Mouse (Mus musculus): ENCODE measurements around the gene Myo1b.

The Myo1b gene

DNA sequence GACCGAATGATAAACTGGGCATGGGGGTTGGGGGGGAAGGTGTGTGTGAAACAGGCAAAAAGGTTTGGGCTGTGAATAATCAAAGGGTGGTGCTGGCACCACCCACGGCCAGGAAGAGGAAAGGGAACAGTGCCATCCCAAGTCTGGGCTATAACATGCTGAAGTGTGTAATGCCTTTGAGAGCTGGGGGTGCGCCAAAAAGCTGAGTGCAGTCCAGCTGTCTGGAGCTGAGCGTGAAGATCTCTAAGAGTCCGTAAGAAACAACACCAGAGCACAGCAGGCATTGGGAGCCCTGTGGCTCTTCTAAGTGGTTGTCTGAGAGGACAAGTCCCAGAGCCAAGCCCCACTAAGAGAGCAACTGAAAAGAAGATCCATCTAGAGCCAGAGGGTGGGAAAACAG lies 63.6 kb downstream of the Myo1b start:
- no peak for DNase-seq (ENCODE audit: low read depth, low spot score)

DNA sequence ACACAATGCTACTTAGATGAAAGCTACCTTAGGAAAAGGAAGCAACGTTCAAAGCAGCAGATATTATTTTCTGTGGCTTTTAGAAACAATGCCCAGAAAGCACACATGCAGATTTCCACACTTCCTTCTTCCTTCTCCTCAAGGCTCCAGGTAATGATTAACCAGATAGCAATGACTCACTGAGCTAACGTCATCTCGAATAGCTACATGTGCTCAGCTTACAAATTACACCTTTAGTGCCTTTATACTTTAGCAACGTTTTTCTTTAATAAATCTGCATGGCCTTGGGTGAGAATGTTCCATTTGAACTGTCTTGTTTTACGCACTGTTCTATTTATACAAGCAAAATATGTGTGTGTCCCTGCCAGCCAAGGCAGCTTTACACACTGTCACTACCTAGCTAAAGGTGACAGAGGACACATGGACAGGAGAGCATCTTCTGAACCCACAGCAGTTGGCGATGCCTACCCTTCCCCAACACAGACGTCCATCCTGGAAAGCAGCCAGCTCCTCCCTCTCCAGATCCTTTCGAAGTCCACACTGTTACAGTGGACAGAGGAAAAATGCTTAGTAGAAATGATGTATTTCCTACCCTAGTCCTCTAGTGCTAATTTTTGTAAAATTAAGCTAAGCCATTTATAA lies 66.2 kb downstream of the Myo1b start:
- DNase-seq (ENCODE audit: low read depth, low spot score): no peak

DNA sequence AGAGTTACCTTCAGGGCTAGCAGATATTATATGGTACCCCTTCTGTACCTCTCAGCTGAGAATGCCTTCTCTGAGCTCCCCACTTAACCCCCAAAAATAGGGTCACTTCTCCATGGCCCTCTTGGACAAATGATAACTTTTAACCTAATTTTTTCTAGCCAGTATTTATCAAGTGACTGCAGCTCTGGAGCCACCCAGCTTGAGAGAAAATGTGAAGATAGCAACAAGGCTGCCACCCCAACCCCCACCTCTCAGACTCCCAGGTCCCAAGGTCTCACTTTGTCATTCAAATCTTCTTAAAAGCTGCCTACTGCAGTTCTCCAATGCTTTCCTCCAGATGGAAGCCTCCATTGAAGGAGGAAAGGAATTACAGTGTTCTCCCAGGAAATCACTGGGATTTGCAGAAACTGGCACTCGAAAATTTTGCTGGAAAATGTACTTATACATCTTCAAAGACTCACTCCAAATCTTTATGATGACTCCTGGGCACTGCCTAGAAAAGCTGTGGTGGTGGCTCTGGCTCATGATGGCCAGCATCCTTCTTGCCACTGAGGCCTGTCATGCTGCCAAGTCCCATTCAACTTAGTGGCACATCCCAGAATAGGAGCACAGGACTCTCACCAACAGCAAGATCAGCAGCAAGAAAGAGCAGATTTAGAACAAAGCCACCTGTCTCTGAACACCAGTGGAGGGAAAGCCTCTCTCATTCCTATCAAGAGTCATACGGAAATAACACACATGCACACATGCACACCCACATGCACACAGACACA lies 70.4 kb downstream of the Myo1b start:
- no peak for DNase-seq (ENCODE audit: low read depth, low spot score)

DNA sequence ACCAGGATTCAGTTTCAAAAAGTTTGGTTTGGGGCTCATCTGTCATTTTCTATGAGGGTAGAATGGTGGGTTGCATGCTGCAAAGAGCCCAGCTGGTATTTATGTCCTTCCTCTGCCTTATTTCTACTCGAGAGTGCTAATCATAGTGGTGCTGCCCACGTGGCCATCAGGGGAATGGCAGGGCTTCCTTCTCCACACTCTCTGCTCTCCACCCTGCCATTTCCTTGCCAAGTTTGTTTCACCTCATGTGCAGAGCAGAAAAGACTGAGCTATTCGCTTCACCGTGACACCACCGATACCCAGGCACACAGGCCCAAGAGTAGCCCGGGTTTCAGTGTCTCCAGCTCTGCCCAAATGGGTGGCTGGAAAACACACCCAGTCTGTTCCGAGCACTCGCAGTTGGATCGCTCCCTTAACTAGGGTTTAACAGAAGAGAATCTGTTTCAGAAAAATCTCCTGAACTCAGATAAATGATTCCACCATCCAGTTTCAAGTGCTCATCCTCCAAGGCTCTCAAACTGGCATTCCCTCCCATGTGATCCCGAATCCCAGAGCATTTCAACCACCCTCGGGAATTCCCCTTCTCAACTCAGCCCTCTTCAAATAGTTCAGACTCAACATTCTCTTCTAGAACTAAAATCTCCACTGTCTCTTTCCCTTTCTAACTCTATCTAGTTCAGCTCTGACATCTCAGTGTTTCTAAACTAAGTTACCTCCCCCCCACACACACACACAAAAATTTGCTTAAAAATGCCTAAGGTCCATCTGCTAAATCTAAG lies 77.8 kb downstream of the Myo1b start:
- DNase-seq (ENCODE audit: low read depth, low spot score): no peak

DNA sequence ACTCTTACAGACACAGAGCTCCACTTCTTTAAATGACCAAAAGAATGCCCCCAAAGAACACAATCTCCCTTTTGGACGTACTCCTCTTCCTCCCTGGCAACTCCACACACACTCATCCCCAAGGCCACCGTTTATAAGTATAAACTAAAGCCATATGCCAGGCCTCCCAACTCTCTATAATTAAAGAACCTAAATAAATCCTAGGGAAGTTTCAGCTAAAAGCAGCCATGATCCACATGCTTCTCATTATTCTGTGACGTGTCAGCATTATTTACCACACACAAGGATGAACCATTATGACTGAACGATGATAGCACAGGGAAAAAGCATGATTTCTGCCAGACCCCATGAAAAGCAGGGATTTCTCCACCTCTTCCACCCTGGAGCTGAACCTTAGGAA lies 78.6 kb downstream of the Myo1b start:
- DNase-seq (ENCODE audit: low read depth, low spot score): no peak

DNA sequence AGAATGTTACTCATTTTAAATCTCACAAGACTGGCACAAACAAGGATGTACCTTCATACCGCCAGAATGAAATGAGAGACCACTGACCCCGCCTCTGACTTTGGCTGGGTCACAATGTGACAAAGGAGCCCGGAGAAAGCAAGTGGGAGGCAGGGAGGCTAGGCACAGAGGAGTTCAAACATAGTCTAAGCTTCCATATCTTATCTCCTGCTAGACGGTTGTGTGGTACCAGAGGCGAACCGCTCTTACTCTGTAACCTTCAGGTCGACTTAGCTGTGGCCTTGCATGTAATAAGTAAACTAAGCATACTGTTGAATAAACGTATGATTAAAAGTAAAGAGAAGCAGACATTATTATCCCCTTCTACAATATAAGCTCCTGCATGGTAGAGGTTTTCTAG lies 80.1 kb downstream of the Myo1b start:
- DNase-seq (ENCODE audit: low read depth, low spot score): no peak

DNA sequence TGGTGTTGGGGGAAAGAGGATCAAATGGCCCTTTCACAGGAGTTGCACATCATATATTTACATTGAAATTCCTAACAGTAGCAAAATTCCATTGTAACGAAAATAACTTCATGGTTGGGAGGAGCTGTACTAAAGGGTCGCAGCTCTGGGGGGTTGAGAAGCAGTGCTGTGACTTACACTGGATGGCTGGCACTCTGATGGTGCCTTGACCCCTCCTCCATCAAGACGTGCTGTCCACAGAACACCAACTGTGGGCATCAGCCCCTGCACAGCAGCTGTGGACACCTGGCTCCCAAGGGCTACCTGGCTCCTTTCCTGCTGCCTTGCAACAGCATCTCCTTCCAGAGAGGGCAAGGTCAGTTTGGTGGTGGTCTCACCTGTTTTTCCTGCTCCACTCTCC lies 81.8 kb downstream of the Myo1b start:
- DNase-seq (ENCODE audit: low read depth, low spot score): no peak

DNA sequence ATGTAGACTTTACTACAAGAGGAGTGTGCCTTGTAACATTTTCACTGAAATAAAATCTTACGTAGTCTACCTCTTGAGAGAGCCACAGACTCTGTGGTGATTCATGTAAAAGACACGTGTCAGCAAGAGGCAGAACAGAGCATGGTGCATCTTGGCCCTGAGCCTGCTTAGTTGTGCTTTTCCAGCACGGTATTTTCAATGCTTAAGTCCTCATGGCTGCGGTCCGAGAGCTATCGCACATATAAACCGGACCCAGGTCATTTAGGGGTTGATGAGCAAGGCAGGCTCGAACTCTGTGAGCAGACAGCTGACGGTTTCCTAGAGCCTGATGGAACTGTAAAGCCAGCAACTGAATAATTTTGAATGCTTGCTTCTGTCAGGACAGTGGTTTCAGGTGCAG lies 86.5 kb downstream of the Myo1b start:
- DNase-seq (ENCODE audit: low read depth, low spot score): no peak

DNA sequence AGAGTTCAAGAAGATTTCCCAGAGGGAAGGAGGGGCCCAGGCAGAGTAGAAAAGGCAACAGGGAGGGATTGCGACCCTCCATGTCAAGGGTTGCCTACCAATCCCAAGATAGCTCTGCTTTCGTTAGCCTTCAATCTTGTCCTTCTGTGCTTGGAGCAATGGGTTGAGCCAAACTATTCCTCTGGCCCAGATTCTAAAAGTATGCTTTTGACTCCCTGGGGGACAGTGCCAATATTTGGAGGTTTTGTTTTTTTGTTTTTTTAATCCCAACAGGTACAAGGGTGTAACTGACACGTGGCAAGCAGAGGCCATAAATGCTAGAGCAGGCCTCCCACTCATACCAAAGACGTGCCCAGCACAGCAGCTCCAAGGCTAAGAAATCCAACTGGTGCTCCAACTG lies 93.3 kb downstream of the Myo1b start:
- DNase-seq (ENCODE audit: low read depth, low spot score): no peak

DNA sequence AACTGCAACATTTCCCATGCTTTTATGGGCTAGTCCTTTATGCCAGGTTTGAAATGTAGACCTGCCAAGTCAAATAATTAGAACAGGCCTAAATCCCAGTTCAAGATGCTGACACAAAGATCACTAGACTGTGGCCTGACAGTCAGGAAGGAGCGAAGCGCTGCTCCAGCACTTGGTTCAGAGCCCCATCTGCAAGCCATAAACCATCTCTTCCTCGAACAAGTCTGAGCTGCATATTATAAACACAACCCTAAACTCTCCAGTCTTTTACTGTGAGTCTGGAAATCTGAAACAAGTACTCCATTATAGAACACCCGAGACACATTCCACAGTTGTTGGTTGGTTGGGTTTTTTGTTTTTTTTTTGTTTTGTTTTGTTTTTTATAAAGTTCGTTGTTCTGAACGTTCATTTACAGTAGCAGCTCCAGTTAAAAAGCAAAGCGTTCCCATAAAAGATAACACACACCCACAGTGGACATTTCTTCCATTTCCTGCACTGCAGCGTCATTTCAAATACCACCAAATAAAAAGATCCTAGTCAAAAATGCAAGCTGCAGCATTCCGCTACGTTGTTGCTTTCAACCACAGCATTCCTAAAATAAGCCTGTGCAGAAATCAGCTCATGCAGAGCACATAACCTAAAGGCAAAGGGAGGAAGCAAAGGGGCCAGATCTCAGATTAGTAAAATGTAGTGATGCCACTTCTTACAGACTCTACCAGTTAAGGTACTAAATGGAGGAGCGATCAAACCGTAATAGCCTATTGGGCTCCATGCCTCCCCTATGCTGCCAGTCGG lies 94.0 kb downstream of the Myo1b start:
- DNase-seq (ENCODE audit: low read depth, low spot score): no peak

DNA sequence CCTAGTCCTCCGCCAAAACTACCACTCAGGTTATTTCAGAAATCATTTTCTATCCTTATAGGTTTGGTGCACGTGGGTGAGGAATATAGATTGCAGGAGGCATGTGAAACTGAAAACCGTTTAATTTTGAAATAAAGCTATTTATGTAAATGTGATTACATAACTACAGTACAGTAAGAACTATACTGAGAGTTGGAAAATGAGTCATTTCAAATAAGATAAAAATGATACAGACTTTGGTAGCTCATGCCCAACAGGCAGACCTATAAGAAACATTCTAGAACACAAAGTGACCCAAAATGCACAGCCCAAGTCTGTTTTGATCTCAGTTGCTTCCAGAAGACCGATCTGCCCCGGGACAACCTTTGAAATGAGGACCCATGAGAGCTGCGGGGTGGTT lies 95.4 kb downstream of the Myo1b start:
- no peak for DNase-seq (ENCODE audit: low read depth, low spot score)

DNA sequence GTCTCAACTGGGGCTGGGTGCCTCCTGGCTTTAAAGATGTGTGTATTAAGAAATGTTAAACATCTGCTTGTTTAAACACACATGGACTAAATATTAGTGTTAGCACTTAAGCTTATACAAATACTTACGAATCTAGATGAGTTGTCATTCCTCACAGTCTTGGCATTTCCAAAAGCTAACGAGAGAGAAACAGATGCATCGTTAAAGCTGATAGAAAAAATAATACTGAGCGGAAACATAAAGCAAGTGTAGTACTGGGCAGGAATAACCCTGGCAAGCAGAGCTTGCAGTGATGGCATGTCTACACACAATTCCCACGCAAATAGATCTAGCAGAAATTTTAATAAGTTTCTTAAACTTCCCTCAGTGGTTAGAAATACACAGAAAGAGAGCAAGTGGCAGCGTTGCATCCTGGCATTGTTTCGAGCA lies 95.8 kb downstream of the Myo1b start:
- no peak for DNase-seq (ENCODE audit: low read depth, low spot score)

DNA sequence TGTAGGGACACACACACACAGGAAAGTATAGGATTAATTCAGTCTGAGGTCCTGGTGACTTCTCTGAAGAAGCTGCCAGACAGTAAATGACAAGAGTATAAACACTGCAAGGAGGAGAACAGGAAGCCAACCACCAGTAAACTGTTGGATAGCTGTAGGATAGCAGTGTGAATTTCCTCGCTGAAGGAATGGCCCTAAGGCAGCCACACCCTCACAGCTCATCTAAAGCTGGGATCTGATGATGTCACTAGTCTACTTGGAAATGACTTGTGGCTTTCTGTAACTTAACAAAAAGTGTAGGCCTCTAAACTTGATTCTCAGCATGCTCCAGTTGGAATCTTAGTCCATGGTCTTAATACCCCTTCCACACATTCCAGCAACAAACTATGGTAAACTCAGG lies 100.2 kb downstream of the Myo1b start:
- DNase-seq (ENCODE audit: low read depth, low spot score): no peak

DNA sequence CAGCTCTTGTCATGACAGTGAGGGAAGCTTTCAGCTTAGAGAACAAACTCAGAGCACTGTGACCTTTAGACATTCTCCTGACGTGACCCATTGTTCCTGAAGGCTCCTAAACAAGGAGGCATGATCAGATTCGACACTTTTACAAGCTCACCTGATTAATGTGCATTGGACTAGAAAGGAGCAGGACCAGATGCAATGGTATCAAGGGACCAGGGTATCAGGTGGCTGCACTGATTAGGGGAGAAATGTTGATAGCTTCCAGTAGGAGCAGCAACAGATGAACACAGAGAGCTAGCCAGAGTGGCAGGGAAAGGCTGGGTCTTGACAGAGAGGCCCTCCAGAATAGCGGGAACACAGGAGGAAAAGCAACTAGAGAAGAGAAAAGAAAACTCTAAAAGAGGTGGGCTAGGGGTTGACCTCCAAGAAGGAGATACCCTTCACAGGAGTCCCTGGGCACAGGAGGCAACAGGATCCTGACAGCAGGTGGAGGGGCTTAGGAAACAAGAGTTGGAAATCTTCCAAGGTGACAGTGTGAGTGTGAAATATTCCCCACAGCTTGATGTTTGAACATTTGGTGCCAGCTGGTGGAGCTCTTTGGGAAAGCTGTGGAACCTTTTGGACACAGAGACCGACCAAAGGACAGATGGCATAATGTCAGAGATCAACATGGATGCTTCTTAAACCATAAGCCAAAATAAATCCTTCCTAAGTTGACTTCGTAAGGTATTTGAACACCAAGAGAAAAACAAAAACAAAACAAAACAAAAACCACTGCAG lies 100.8 kb downstream of the Myo1b start:
- no peak for DNase-seq (ENCODE audit: low read depth, low spot score)

DNA sequence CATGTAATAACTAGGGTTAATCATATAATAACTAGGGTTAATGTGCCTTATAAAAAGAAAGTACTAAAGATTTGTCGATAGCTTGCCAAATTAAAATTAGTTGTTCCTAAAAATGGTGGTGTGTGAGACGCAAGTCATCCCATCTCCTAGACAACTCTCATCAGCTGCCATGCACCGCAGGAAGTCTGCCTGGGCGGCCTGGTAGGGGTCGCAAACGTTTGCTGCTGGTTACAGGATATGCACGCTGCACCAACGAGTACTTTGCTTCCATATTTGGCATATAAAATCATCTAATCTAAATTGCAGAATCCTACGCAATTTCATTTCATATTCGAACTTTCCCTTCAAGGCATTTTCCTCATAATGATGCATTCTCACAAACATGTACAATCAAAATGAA lies 107.0 kb downstream of the Myo1b start:
- DNase-seq (ENCODE audit: low read depth, low spot score): no peak

DNA sequence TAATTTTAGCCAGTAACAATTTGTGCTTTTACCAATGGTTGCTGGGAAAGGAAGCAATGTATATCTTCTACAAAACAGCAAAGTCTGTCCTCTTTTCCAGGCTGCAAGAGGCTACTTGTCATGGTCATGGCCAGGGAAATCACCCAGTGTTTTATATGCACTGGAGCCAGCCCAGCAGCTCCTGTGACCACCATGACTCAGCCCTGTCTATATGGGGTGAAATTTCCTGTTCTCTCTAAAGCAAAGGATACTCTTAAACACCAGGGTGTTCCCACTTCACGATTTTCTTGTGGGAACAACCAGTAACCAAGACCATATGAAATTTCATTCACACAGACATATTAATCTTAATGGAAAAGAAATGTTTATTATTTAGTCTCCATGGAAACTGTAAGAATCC lies 107.6 kb downstream of the Myo1b start:
- DNase-seq (ENCODE audit: low read depth, low spot score): no peak

DNA sequence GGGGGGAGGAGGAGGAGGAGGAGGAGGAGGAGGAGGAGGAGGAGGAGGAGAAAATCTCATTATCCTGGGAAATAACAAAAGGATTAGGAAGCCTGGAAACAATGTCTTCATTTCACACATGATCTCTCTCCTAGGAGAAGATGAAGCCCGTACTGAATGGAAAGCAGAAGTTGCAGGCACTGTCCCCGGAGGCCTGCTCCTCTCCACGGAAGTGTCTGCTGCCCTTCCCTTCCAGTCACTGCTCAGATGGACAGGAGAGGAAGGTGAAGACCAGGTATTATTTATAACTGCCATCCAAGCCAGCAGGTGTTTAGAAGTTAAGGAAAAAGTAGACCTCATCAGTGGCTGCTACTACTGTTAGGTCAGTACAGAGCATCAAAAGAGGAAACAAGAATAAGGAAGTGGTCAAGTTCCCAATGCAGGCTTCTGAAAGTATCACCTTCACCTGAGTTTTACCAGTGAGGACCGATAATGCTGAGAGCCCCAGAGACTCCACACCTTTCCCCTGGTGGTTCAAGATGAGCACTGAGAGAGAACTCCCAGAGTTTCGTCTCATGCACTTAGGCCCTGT lies 110.7 kb downstream of the Myo1b start:
- no peak for DNase-seq (ENCODE audit: low read depth, low spot score)

DNA sequence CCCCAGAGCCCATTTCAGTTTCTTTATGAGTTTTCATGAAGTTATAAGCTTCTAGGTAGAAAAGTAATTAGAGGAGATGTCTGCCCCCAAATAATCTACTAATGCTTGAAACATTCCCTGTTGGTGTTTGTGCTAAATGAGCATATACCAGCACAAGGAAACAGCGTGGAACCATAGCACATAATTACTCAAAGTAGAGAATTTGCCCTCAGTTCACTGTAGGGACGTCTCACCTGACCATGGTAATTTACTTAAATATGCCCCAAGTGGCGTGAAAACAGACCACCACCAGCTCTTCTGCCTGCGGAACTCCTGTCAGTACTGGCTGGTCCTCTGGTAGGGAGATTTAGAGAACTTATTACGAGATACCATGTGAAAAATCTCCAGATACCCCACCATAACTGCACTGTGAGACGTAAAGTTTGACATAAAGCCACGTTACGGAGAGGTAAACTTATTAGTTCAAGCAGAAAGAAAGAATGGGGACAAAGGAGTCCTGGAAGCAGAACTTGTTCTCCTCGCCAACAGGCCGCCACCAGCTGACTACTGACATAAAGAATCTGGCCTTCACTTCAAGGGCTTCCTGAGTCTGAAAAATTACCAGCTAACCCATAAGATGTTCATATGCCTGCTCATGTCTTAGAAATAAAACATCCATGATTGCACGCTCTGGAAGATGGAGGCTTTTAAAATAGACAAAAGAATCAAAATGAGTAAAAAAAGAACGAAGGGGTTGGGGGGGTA lies 111.4 kb downstream of the Myo1b start:
- no peak for DNase-seq (ENCODE audit: low read depth, low spot score)

DNA sequence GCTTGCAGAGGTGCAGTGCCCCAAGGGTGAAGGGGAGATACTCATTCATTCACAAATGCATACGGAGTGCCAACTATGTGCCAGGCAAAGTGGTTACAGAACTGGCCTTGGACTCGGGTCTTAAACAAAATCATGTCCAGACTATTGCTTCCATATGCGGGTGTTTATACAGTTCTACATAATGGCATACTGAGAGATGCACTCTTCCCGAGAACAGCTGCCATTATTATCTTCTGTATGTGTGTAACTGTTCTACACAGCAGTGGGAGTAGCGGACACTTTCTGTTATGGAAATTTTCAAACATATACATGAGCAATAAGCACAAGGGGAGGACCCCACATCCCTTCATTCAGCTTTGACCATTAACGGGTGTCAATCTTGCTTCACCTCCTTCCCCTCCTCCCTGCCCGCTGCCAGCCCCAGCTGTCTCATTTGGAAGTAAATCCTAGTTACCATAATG lies 117.8 kb downstream of the Myo1b start:
- no peak for DNase-seq (ENCODE audit: low read depth, low spot score)
